Mouse (Mus musculus) MEL (cell line): ENCODE data around the gene Catip. TPM values are rescaled to one million over a fixed set of nuclear protein-coding genes. Genes with fewer than 3 reads are reported as not detected.

Source experiments
- DNase-seq: peaks from one replicate; pipeline ENCODE4 v3.0.0; 2011; ENCODE audit warnings: low read depth, low spot score
- H3K27ac ChIP-seq: 2 replicates; pipeline ENCODE4 v1.5.1; 2012; ENCODE audit warnings: low read depth, mild to moderate bottlenecking, control low read depth, low read length, moderate library complexity; ENCODE audit not compliant: control insufficient read depth
- H3K27me3 ChIP-seq, 2 experiments: fragments of 150-350 bp in 1 of 2; sonication (generic) in 1 of 2; 2 replicates each; pipeline ENCODE4 v1.6.1; 2012; ENCODE audit warnings: low read length in 2 of 2, mild to moderate bottlenecking in 2 of 2, improper control_type of control experiment in 1 of 2, moderate library complexity in 1 of 2; ENCODE audit not compliant: insufficient read depth in 2 of 2, control insufficient read depth in 1 of 2
- H3K36me3 ChIP-seq, 2 experiments: 2 replicates each; pipeline ENCODE4 v1.6.1; 2012 to 2014; ENCODE audit warnings: low read length in 2 of 2, improper control_type of control experiment in 1 of 2, inconsistent platforms in 1 of 2, mild to moderate bottlenecking in 1 of 2; ENCODE audit not compliant: insufficient read depth in 2 of 2, control insufficient read depth in 1 of 2
- H3K4me1 ChIP-seq, 2 experiments: fragments of 150-350 bp in 1 of 2; sonication (generic) in 1 of 2; 2 replicates each; pipeline ENCODE4 v1.6.1; 2012; ENCODE audit warnings: low read length in 2 of 2, improper control_type of control experiment in 1 of 2, mild to moderate bottlenecking in 1 of 2; ENCODE audit not compliant: insufficient read depth in 2 of 2, control insufficient read depth in 1 of 2
- H3K4me3 ChIP-seq, 2 experiments: fragments of 150-350 bp in 1 of 2; sonication (generic) in 1 of 2; 2 replicates each; pipeline ENCODE4 v1.5.1; 2012; ENCODE audit warnings: low read depth in 2 of 2, low read length in 2 of 2, mild to moderate bottlenecking in 2 of 2, moderate library complexity in 2 of 2, control low read depth in 1 of 2, improper control_type of control experiment in 1 of 2; ENCODE audit not compliant: control insufficient read depth in 1 of 2, insufficient read depth in 1 of 2
- H3K79me2 ChIP-seq: 2 replicates; pipeline ENCODE4 v1.6.1; 2012; ENCODE audit warnings: mild to moderate bottlenecking, low read length, moderate library complexity; ENCODE audit not compliant: control insufficient read depth, poor library complexity, insufficient read depth
- H3K9ac ChIP-seq: 2 replicates; pipeline ENCODE4 v1.6.1; 2012; ENCODE audit warnings: low read depth, mild to moderate bottlenecking, control low read depth, low read length, moderate library complexity; ENCODE audit not compliant: control insufficient read depth, poor library complexity, severe bottlenecking
- H3K9me3 ChIP-seq: fragments of 150-350 bp; sonication (generic); replicated peaks from 2 replicates; pipeline ENCODE4 v1.6.1; 2012; ENCODE audit warnings: mild to moderate bottlenecking, low read length, improper control_type of control experiment, moderate library complexity; ENCODE audit not compliant: insufficient read depth
- CHD2 ChIP-seq: IDR thresholded peaks from 2 replicates; pipeline ENCODE4 v1.6.1; 2011; ENCODE audit warnings: low read length, improper control_type of control experiment
- CTCF ChIP-seq, 3 experiments: IDR thresholded peaks in 2 of 3; conservative IDR thresholded peaks in 1 of 3; 2 replicates each; pipeline ENCODE4 v1.5.1; 2011 to 2012; ENCODE audit warnings: low read length in 3 of 3, low read depth in 2 of 3, mild to moderate bottlenecking in 2 of 3, improper control_type of control experiment in 1 of 3, inconsistent platforms in 1 of 3, mixed read lengths in 1 of 3, moderate library complexity in 1 of 3; ENCODE audit not compliant: control insufficient read depth in 1 of 3, insufficient read depth in 1 of 3, poor library complexity in 1 of 3, severe bottlenecking in 1 of 3
- EP300 ChIP-seq, 2 experiments: IDR thresholded peaks; 2 replicates each; pipeline ENCODE4 v1.6.1; 2011; ENCODE audit warnings: improper control_type of control experiment in 2 of 2, low read length in 2 of 2, low read depth in 1 of 2, mild to moderate bottlenecking in 1 of 2
- HCFC1 ChIP-seq: IDR thresholded peaks from 2 replicates; pipeline ENCODE4 v1.6.1; 2012; ENCODE audit warnings: low read depth, mild to moderate bottlenecking, inconsistent platforms, low read length, improper control_type of control experiment, moderate library complexity
- JUND ChIP-seq: IDR thresholded peaks from 2 replicates; pipeline ENCODE4 v1.6.1; 2011; ENCODE audit warnings: low read depth, mild to moderate bottlenecking, improper control_type of control experiment, low read length
- KAT2A ChIP-seq: conservative IDR thresholded peaks from 2 replicates; pipeline ENCODE4 v1.6.1; 2012; ENCODE audit warnings: low read depth, low read length, improper control_type of control experiment, inconsistent platforms
- MAFK ChIP-seq: IDR thresholded peaks from 2 replicates; pipeline ENCODE4 v1.6.1; 2011; ENCODE audit warnings: low read depth, mild to moderate bottlenecking, low read length, improper control_type of control experiment, borderline replicate concordance
- MEF2A ChIP-seq: IDR thresholded peaks from 2 replicates; pipeline ENCODE4 v1.6.1; 2014; ENCODE audit warnings: low read depth, mild to moderate bottlenecking, inconsistent platforms, low read length, improper control_type of control experiment; ENCODE audit not compliant: poor library complexity, insufficient replicate concordance, severe bottlenecking; ENCODE audit errors: extremely low read depth
- MXI1 ChIP-seq: IDR thresholded peaks from 2 replicates; pipeline ENCODE4 v1.6.1; 2011; ENCODE audit warnings: mild to moderate bottlenecking, low read depth, low read length, improper control_type of control experiment
- MYB ChIP-seq: IDR thresholded peaks from 2 replicates; pipeline ENCODE4 v1.6.1; 2011; ENCODE audit warnings: mild to moderate bottlenecking, low read depth, low read length, improper control_type of control experiment
- NRF1 ChIP-seq: IDR thresholded peaks from 2 replicates; pipeline ENCODE4 v1.6.1; 2014; ENCODE audit warnings: low read depth, mild to moderate bottlenecking, inconsistent platforms, low read length, improper control_type of control experiment, moderate library complexity; ENCODE audit not compliant: poor library complexity, insufficient read depth, severe bottlenecking
- POLR2A ChIP-seq, 2 experiments: IDR thresholded peaks; 2 replicates each; pipeline ENCODE4 v1.6.1; 2011 to 2012; ENCODE audit warnings: low read length in 2 of 2, mild to moderate bottlenecking in 2 of 2, control low read depth in 1 of 2, improper control_type of control experiment in 1 of 2, low read depth in 1 of 2, moderate library complexity in 1 of 2; ENCODE audit not compliant: control insufficient read depth in 1 of 2, insufficient read depth in 1 of 2, poor library complexity in 1 of 2
- POLR2AphosphoS2 ChIP-seq: IDR thresholded peaks from 2 replicates; pipeline ENCODE4 v1.6.1; 2011; ENCODE audit warnings: low read length, improper control_type of control experiment
- TBP ChIP-seq: IDR thresholded peaks from 2 replicates; pipeline ENCODE4 v1.8.0; 2011; ENCODE audit warnings: low read depth, low read length, improper control_type of control experiment
- UBTF ChIP-seq: IDR thresholded peaks from 2 replicates; pipeline ENCODE4 v1.6.1; 2012; ENCODE audit warnings: low read depth, mild to moderate bottlenecking, inconsistent platforms, low read length, improper control_type of control experiment, moderate library complexity, borderline replicate concordance; ENCODE audit not compliant: insufficient read depth
- USF2 ChIP-seq, 2 experiments: IDR thresholded peaks; 2 replicates each; pipeline ENCODE4 v1.6.1; 2011 to 2012; ENCODE audit warnings: improper control_type of control experiment in 2 of 2, low read length in 2 of 2, borderline replicate concordance in 1 of 2, inconsistent platforms in 1 of 2, low read depth in 1 of 2, mild to moderate bottlenecking in 1 of 2; ENCODE audit not compliant: insufficient read depth in 1 of 2
- polyA plus RNA-seq, 2 experiments: library from polyadenylated mRNA; stranded (reverse) in 1 of 2; unstranded in 1 of 2; fragments of >175 nt in 1 of 2; fragments of >200 nt in 1 of 2; gene quantifications; 2 replicates each; pipeline versions ENCODE4 v1.2.1 to v1.2.4; 2012; ENCODE audit warnings: low replicate concordance in 2 of 2, low read depth in 1 of 2; ENCODE audit not compliant: insufficient read length in 2 of 2, insufficient read depth in 1 of 2, missing spikeins in 1 of 2
- total RNA-seq: library from RNA; depleted of rRNA; stranded (reverse); fragments of 300-350 nt; gene quantifications from 2 replicates; pipeline ENCODE4 v1.2.3, GENCODE M21; 2012

The Catip gene
- total and polyA plus RNA-seq, 3 experiments, result 0.08 TPM; not detected in 1

GRCm38 (mm10) chr1:74375561-74375960 is 13.7 kb downstream of the Catip start:
- no peaks in the 10 kb centered on the region; a peak in 2 of 4 replicates for H3K36me3 ChIP-seq
- no peaks in the 10 kb centered on the region for H3K79me2 ChIP-seq
- no peak for DNase-seq
- H3K4me3 ChIP-seq, result no peak overlapping the region
- no peaks in the 10 kb centered on the region; a peak in 1 of 4 replicates for H3K27me3 ChIP-seq
- TF ChIP-seq MXI1 (no peak), CHD2 (no peak), JUND (no peak), POLR2A (IDR thresholded peaks at IDR 0.05; ENCODE audit: control insufficient read depth in 1 of 2, insufficient read depth in 1 of 2, low read depth in 1 of 2, low read length in 2 of 2, poor library complexity in 1 of 2) (no peak)
- H3K4me1 ChIP-seq, result peaks cover 0 to 12% of the 10 kb centered on the region in 2 experiments; a peak in 3 of 4 replicates
- no peak overlapping the region for H3K9ac ChIP-seq
- H3K9me3 ChIP-seq, result no peaks in the 10 kb centered on the region
- no peak overlapping the region for H3K27ac ChIP-seq

GRCm38 (mm10) chr1:74376396-74376795 is 14.5 kb downstream of the Catip start:
- Histone ChIP-seq H3K27ac (no peak overlapping the region), H3K4me3 (no peak overlapping the region), H3K9ac (no peak overlapping the region), H3K36me3 (no peaks in the 10 kb centered on the region; a peak in 2 of 4 replicates), H3K9me3 (no peaks in the 10 kb centered on the region), H3K4me1 (peaks cover 0 to 12% of the 10 kb centered on the region in 2 experiments; a peak in 3 of 4 replicates), H3K79me2 (no peaks in the 10 kb centered on the region), H3K27me3 (no peaks in the 10 kb centered on the region; a peak in 1 of 4 replicates)
- TF ChIP-seq UBTF (no peak), USF2 (IDR thresholded peaks at IDR 0.05; ENCODE audit: borderline replicate concordance in 1 of 2, insufficient read depth in 1 of 2, low read depth in 1 of 2, low read length in 2 of 2) (no peak)
- no peak for DNase-seq

GRCm38 (mm10) chr1:74379058-74379504 is 17.2 kb downstream of the Catip start:
- H3K27ac ChIP-seq, result no peak overlapping the region
- H3K4me3 ChIP-seq, result no peak overlapping the region
- no peaks in the 10 kb centered on the region for H3K27me3 ChIP-seq
- TF ChIP-seq TBP (no peak), MYB (no peak), MAFK (no peak), JUND (no peak), EP300 (IDR thresholded peaks at IDR 0.05; ENCODE audit: low read depth in 1 of 2, low read length in 2 of 2) (no peak), HCFC1 (no peak), USF2 (IDR thresholded peaks at IDR 0.05; ENCODE audit: borderline replicate concordance in 1 of 2, insufficient read depth in 1 of 2, low read depth in 1 of 2, low read length in 2 of 2) (no peak), CTCF (IDR thresholded peaks at IDR 0.05 in 2 of 3, conservative IDR thresholded peaks at IDR 0.05 in 1 of 3; ENCODE audit: control insufficient read depth in 1 of 3, insufficient read depth in 1 of 3, low read depth in 2 of 3, low read length in 3 of 3, poor library complexity in 1 of 3, severe bottlenecking in 1 of 3) (no peak), MEF2A (no peak), KAT2A (no peak), POLR2AphosphoS2 (no peak), NRF1 (no peak)
- no peaks in the 10 kb centered on the region for H3K79me2 ChIP-seq
- peaks cover 0 to 12% of the 10 kb centered on the region in 2 experiments; a peak in 3 of 4 replicates for H3K4me1 ChIP-seq
- DNase-seq, result no peak
- H3K9me3 ChIP-seq, result no peaks in the 10 kb centered on the region
- no peaks in the 10 kb centered on the region; a peak in 2 of 4 replicates for H3K36me3 ChIP-seq
- no peak overlapping the region for H3K9ac ChIP-seq
